In the genomic region with DNA sequence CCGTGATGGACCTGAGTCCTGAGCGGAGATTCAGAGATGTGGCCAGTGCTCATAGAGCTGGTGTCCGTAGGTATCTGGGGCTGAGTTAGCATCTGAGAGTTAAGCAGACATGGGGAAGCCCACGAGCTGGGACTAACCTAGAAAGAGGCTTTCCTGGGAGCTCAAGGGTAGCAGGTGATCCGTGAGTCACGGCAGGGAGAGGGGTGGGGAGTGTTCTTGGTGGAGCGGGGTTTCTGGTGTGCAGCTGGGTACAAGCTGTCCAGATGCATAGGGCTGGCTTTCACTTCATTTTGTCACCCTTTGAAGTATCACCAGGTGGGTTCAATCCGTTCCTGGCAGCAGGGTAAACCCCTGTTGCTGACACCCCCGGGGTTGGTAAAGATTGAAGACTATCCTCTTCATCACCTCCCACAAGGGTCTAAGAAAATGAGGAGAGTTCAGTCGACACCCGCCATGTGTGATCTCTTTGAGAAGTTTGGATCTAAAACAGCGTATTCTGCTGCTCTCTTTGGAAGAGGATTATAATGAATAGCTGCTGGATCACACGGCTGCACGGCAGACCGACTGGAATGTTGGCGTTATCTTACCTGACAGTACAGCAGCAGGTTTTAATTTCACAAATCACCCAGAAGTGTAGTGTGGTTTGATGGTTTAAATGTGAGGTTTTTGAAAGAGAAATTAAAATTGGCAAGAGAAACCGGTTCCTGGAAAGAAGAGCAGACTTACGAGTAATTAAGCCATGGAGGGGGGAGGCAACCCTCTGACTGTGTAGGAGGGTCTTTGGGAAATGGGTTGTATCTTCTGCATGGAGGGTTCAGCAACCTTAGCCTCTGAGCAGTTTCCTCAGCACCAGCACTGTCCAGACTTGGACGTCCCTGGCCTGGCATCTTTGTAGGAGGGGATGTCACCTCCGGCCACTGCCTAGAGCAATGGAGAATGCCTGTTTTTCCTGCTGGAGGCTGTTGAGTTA, we compare ENCODE assay signal across 12 mouse cellular contexts.
DNase-seq lines count a peak whose midpoint lies in the region; ATAC-seq and TF ChIP-seq lines count a peak whose summit lies in the region.
"Had no signal": no experiment of that assay in that cellular context is flagged by ENCODE, and none has a peak within 500 bp of the region (broad histone marks: within the 10 kb centered on the region; RNA-seq: fewer than 3 reads in every experiment).

No protein-coding gene starts in this region.

- no peaks in the 10 kb centered on the region for H3K36me3 ChIP-seq in kidney, embryonic 14.5 days (ENCODE audit: control insufficient read depth, insufficient read depth, low read length)
- no peaks in the 10 kb centered on the region for H3K36me3 ChIP-seq in CH12.LX (replicated peaks in 1 of 2; ENCODE audit: control insufficient read depth in 1 of 2, insufficient read depth in 1 of 2, low read length in 1 of 2)
- H3K36me3 ChIP-seq in embryonic facial prominence, embryonic 10.5 days (replicated peaks), result no peaks in the 10 kb centered on the region
- H3K36me3 ChIP-seq in limb, embryonic 14.5 days (ENCODE audit: control insufficient read depth, insufficient read depth, low read length), result no peaks in the 10 kb centered on the region
- H3K36me3 ChIP-seq: hindbrain, embryonic 12.5 days had no signal

- 0 out of 2 replicates have a peak, but pooled peaks have one; percentile 16 for TF ChIP-seq EP300 in CH12.LX (IDR thresholded peaks at IDR 0.05; ENCODE audit: low read length)

- no peak for TF ChIP-seq CTCF in CH12.LX (conservative IDR thresholded peaks at IDR 0.05 in 1 of 2, IDR thresholded peaks at IDR 0.05 in 1 of 2; ENCODE audit: low read depth in 2 of 2, low read length in 2 of 2)

- no peak for TF ChIP-seq POLR2A in CH12.LX (IDR thresholded peaks at IDR 0.05; ENCODE audit: low read depth, low read length)
- TF ChIP-seq POLR2A in limb, embryonic 14.5 days (IDR thresholded peaks at IDR 0.05; ENCODE audit: borderline replicate concordance, extremely low read depth, insufficient read depth, insufficient read length), result no peak

- 0 out of 2 replicates have a peak overlapping the region, but pooled peaks have one; percentile 15 for H3K4me2 ChIP-seq in kidney, embryonic 14.5 days (replicated peaks; ENCODE audit: low read depth, low read length)
- peak overlapping the region; percentile 44 for H3K4me2 ChIP-seq in CH12.LX (ENCODE audit: insufficient read depth, low read depth, poor library complexity, severe bottlenecking)
- peak overlapping the region; percentile 16; the same call in 1 of the 2 replicates for H3K4me2 ChIP-seq in limb, embryonic 14.5 days (replicated peaks; ENCODE audit: low read depth, low read length, severe bottlenecking)
- H3K4me2 ChIP-seq: hindbrain, embryonic 12.5 days had no signal

- in situ Hi-C loops in CH12.LX (cut with MboI; ENCODE audit: low pct_ligation_motif_present, low pct_unique_long_range_greater_than_20kb, low sequenced_read_pairs), result no loop called here

- DNase-seq in kidney, adult 18-20 months, result no peak
- DNase-seq in CH12.LX (ENCODE audit: extremely low read depth), result no peak
- DNase-seq in embryonic facial prominence, embryonic 10.5 days (ENCODE audit: low spot score), result no peak
- DNase-seq in limb, embryonic 14.5 days (ENCODE audit: low spot score), result no peak
- no peak for DNase-seq in right cerebral cortex, postnatal 14 days
- DNase-seq in right cerebral cortex, adult 18-20 months, result no peak
- no peak for DNase-seq in urinary bladder, postnatal 14 days (ENCODE audit: low spot score)
- DNase-seq: embryo, embryonic 11 days; forebrain, postnatal 0 days; lung, postnatal 14 days had no signal

- no peaks in the 10 kb centered on the region for H3K9me3 ChIP-seq in kidney, embryonic 14.5 days (ENCODE audit: control insufficient read depth, low read length)
- no peaks in the 10 kb centered on the region for H3K9me3 ChIP-seq in CH12.LX (replicated peaks; ENCODE audit: low read length)
- no peaks in the 10 kb centered on the region for H3K9me3 ChIP-seq in embryonic facial prominence, embryonic 10.5 days
- no peaks in the 10 kb centered on the region for H3K9me3 ChIP-seq in limb, embryonic 14.5 days (ENCODE audit: control insufficient read depth, low read length)
- H3K9me3 ChIP-seq: hindbrain, embryonic 12.5 days had no signal

- 41% methylated on average over 20 of the region's 20 CpGs for WGBS in kidney, embryonic 14.5 days
- WGBS in embryonic facial prominence, embryonic 10.5 days, result 72% methylated on average over 20 of the region's 20 CpGs
- 38% methylated on average over 20 of the region's 20 CpGs for WGBS in limb, embryonic 14.5 days

- 0 out of 2 replicates have a peak overlapping the region, but pooled peaks have one; percentile 19 for H3K27ac ChIP-seq in kidney, embryonic 14.5 days (ENCODE audit: low read depth, low read length)
- no peak overlapping the region for H3K27ac ChIP-seq in CH12.LX (ENCODE audit: insufficient read depth, low read depth)
- H3K27ac ChIP-seq in embryonic facial prominence, embryonic 10.5 days (replicated peaks), result peak overlapping the region; percentile 49
- H3K27ac ChIP-seq in limb, embryonic 14.5 days (replicated peaks; ENCODE audit: low read depth, low read length), result no peak overlapping the region
- H3K27ac ChIP-seq: hindbrain, embryonic 12.5 days had no signal

- no peaks in the 10 kb centered on the region for H3K79me2 ChIP-seq in CH12.LX (replicated peaks; ENCODE audit: control insufficient read depth, extremely low read depth, insufficient read depth, poor library complexity, severe bottlenecking)

- dilution Hi-C loops in CH12.LX (cut with MboI; ENCODE audit: extremely low pct_ligation_motif_present, extremely low pct_unique_long_range_greater_than_20kb, low sequenced_read_pairs), result no loop called here

- no peaks in the 10 kb centered on the region for H3K27me3 ChIP-seq in kidney, embryonic 14.5 days (ENCODE audit: control insufficient read depth, insufficient read depth, low read length)
- no peaks in the 10 kb centered on the region for H3K27me3 ChIP-seq in CH12.LX (replicated peaks)
- H3K27me3 ChIP-seq in embryonic facial prominence, embryonic 10.5 days (replicated peaks; ENCODE audit: low read depth, poor library complexity, severe bottlenecking), result no peaks in the 10 kb centered on the region
- no peaks in the 10 kb centered on the region for H3K27me3 ChIP-seq in limb, embryonic 14.5 days (ENCODE audit: control insufficient read depth, insufficient read depth, low read length)
- H3K27me3 ChIP-seq: hindbrain, embryonic 12.5 days had no signal

- H3K9ac ChIP-seq in kidney, embryonic 14.5 days (ENCODE audit: low read depth, low read length), result no peak overlapping the region
- H3K9ac ChIP-seq in CH12.LX (ENCODE audit: insufficient read depth, low read depth), result no peak overlapping the region
- no peak overlapping the region for H3K9ac ChIP-seq in limb, embryonic 14.5 days (ENCODE audit: low read depth, low read length, severe bottlenecking)
- H3K9ac ChIP-seq: forebrain, postnatal 0 days; hindbrain, embryonic 12.5 days had no signal

- TF ChIP-seq RAD21 in CH12.LX (IDR thresholded peaks at IDR 0.05; ENCODE audit: low read depth, low read length), result no peak

- ATAC-seq in kidney, embryonic 14.5 days (ENCODE audit: low FRiP score, low TSS enrichment), result peak; percentile 46; the same call in 1 of the 2 replicates
- ATAC-seq in limb, embryonic 14.5 days (ENCODE audit: low FRiP score, low read depth), result no peak
- ATAC-seq: forebrain, postnatal 0 days had no signal

- H3K4me3 ChIP-seq in kidney, embryonic 14.5 days (ENCODE audit: low read length), result no peak overlapping the region
- no peak overlapping the region for H3K4me3 ChIP-seq in CH12.LX (replicated peaks in 1 of 3; ENCODE audit: low read depth in 2 of 3, low read length in 2 of 3, poor library complexity in 1 of 3)
- no peak overlapping the region for H3K4me3 ChIP-seq in embryonic facial prominence, embryonic 10.5 days
- H3K4me3 ChIP-seq in limb, embryonic 14.5 days (replicated peaks; ENCODE audit: low read length), result no peak overlapping the region
- H3K4me3 ChIP-seq: hindbrain, embryonic 12.5 days had no signal

- peaks cover 17% of the 10 kb centered on the region for H3K4me1 ChIP-seq in kidney, embryonic 14.5 days (ENCODE audit: control insufficient read depth, insufficient read depth, low read length)
- H3K4me1 ChIP-seq in CH12.LX (ENCODE audit: control insufficient read depth in 1 of 2, insufficient read depth in 2 of 2), result peaks cover 2 to 17% of the 10 kb centered on the region in 2 experiments; a peak in 3 of 4 replicates
- peaks cover 41% of the 10 kb centered on the region for H3K4me1 ChIP-seq in embryonic facial prominence, embryonic 10.5 days
- H3K4me1 ChIP-seq in limb, embryonic 14.5 days (ENCODE audit: control insufficient read depth, insufficient read depth, low read length), result peaks cover 29% of the 10 kb centered on the region
- H3K4me1 ChIP-seq: hindbrain, embryonic 12.5 days had no signal

TF ChIP-seq in CH12.LX, 34 proteins besides CTCF, POLR2A, EP300 and RAD21:
- TF ChIP-seq TCF12 (IDR thresholded peaks at IDR 0.05; ENCODE audit: low read depth, low read length), result 0 out of 2 replicates have a peak, but pooled peaks have one; percentile 38
- no peak for TF ChIP-seq UBTF (IDR thresholded peaks at IDR 0.05; ENCODE audit: low read depth, low read length)

Comparison
In these comparisons a context has a peak if more than half of its experiments do, and no peak if none do; other contexts are left out.
1. H3K27ac ChIP-seq: peak in kidney, embryonic 14.5 days (single experiment) and embryonic facial prominence, embryonic 10.5 days (single experiment); none in CH12.LX (single experiment) and limb, embryonic 14.5 days (single experiment).
2. Peak in every context shown above with its lines, with median percentiles within 50 percentile points of each other: H3K4me2 ChIP-seq.